Mouse (Mus musculus) kidney, embryonic 14.5 days (tissue): ENCODE measurements around the gene Nfic. TPM values are rescaled to one million over a fixed set of nuclear protein-coding genes. Genes with fewer than 3 reads are reported as not detected.

Experiments used
- ATAC-seq: fragments of 200-750 bp; cut with Nextera tagmentation; 2 replicates; pipeline ENCODE4 v1.8.0; 2017; ENCODE audit warnings: moderate number of reproducible peaks, mild to moderate bottlenecking, moderate TSS enrichment, moderate library complexity; ENCODE audit not compliant: low FRiP score, low TSS enrichment
- H3K27ac ChIP-seq: fragments of 300-500 bp; sonication (generic); 2 replicates; pipeline ENCODE4 v1.5.1; 2014; ENCODE audit warnings: low read depth, mild to moderate bottlenecking, low read length, moderate library complexity, mixed read lengths
- H3K27me3 ChIP-seq: fragments of 300-500 bp; sonication (generic); 2 replicates; pipeline ENCODE4 v1.6.1; 2014; ENCODE audit warnings: mild to moderate bottlenecking, low read length; ENCODE audit not compliant: control insufficient read depth, insufficient read depth
- H3K36me3 ChIP-seq: fragments of 300-500 bp; sonication (generic); 2 replicates; pipeline ENCODE4 v1.6.1; 2014; ENCODE audit warnings: low read length, mixed read lengths; ENCODE audit not compliant: control insufficient read depth, insufficient read depth
- H3K4me1 ChIP-seq: fragments of 300-500 bp; sonication (generic); 2 replicates; pipeline ENCODE4 v1.6.1; 2014; ENCODE audit warnings: low read length, mixed read lengths; ENCODE audit not compliant: control insufficient read depth, insufficient read depth
- H3K4me2 ChIP-seq: fragments of 300-500 bp; sonication (generic); replicated peaks from 2 replicates; pipeline ENCODE4 v1.6.1; 2014; ENCODE audit warnings: low read depth, mild to moderate bottlenecking, low read length
- H3K4me3 ChIP-seq: fragments of 300-500 bp; sonication (generic); 2 replicates; pipeline ENCODE4 v1.5.1; 2014; ENCODE audit warnings: mild to moderate bottlenecking, low read length
- H3K9ac ChIP-seq: fragments of 300-500 bp; sonication (generic); 2 replicates; pipeline ENCODE4 v1.6.1; 2014; ENCODE audit warnings: low read depth, mild to moderate bottlenecking, low read length, moderate library complexity
- H3K9me3 ChIP-seq: fragments of 300-500 bp; sonication (generic); 2 replicates; pipeline ENCODE4 v1.6.1; 2016; ENCODE audit warnings: low read length; ENCODE audit not compliant: control insufficient read depth
- WGBS: fragments of 180-500 bp; shearing (Covaris S2); extraction: QIAGEN DNeasy Blood & Tissue Kit; methylation state at CpG from one replicate; pipeline ENCODE4 v1.1.7; 2014; 5-methylcytosine and 5-hydroxymethylcytosine counted together
- polyA plus RNA-seq: library from polyadenylated mRNA; unstranded; fragments of >200 nt; fragmentation: Nextera tagmentation; extraction: Ambion mirVana; gene quantifications from 2 replicates; pipeline ENCODE4 v1.2.1, GENCODE M21; 2014

Nfic gene
- polyA plus RNA-seq, 1 experiment from 2014 or later = 59.0 TPM

DNA sequence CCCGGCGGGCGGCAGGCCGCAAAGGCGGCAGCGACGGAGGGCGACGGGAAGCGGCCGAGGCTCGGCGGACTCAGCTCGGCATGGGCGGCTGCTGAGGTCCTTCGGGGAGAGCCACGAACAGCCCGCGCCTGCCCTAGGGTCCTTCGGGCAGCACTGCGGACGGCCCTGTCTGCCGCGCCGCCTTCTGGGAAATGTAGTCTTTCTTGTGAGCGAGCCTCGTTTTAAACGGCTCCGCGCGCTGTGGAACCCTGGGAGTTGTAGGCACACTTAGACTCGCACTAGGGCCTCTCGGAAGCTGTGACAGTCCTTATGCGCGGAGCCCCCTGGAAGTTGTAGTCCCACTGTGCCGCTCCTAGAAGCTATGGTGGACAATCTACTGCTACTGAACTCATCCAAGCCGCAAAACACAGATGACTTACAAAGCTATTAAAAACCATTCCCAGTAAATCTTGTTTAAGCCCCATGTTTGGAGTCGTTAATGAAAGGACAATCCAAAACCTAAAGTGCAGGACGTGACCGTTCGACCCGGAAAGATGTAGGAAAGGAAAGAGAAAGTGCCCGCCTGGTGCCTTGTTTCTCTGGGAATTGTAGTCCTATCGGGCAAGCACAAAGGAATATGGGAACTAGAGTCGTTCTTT, 40.9 kb upstream of the Nfic start, which contains the start of gene Ncln:
TSS of gene Ncln (minus strand) at position 129 of the 638 bp plus-strand sequence.
- H3K36me3 ChIP-seq = peaks cover 26% of the 10 kb centered on the region
- peak within 1 kb of the TSS; percentile 83 for H3K9ac ChIP-seq
- ATAC-seq = peak; percentile 95
- under 1% methylated on average over 32 of the region's 45 CpGs for WGBS
- H3K4me2 ChIP-seq = peak within 1 kb of the TSS; percentile 96
- H3K27ac ChIP-seq = peak within 1 kb of the TSS; percentile 48; the same call in 1 of the 2 replicates
- peak within 1 kb of the TSS; percentile 78 for H3K4me3 ChIP-seq
- H3K27me3 ChIP-seq = no peaks in the 10 kb centered on the region
- no peaks in the 10 kb centered on the region for H3K9me3 ChIP-seq
- peaks cover 11% of the 10 kb centered on the region for H3K4me1 ChIP-seq

DNA sequence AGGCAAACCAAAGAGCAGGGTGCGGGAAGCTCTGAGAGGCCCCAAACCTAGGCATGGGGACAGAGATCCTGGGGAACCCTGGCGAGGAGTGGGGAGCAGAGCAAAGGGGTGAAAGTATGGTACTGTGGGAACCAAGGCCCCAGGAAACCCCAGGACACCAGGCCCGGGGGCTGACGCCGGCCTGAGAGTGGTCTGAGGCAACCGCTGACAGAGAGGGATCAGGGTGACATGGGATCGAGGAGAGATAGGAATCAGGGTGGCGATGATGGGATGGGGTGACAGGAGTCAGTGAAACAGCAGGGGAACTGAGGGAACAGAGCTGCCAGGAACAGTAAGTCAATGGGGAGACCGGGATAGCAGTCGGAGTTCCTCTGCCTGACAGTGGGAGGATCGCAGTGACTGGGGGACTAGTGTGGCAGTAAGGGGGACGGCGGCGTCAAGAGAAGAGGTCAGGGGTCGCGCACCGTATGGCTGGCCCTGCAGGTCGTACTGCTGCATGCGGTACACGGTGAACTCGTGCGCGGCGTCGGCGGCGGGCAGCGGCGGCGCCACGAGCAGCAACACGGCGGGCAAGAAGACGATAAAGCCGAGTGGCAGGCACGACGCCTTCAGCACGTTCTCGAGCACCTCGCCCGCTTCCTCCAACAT, 40.3 kb upstream of the Nfic start:
- ATAC-seq = peak; percentile 17
- WGBS = 1% methylated on average over 38 of the region's 41 CpGs
- peaks cover 32% of the 10 kb centered on the region for H3K36me3 ChIP-seq
- no peaks in the 10 kb centered on the region for H3K9me3 ChIP-seq
- H3K27me3 ChIP-seq = no peaks in the 10 kb centered on the region
- H3K4me2 ChIP-seq = peak overlapping the region; percentile 96
- peak overlapping the region; percentile 38; the same call in 1 of the 2 replicates for H3K27ac ChIP-seq
- peaks cover 11% of the 10 kb centered on the region for H3K4me1 ChIP-seq
- peak overlapping the region; percentile 78 for H3K4me3 ChIP-seq
- H3K9ac ChIP-seq = peak overlapping the region; percentile 83

DNA sequence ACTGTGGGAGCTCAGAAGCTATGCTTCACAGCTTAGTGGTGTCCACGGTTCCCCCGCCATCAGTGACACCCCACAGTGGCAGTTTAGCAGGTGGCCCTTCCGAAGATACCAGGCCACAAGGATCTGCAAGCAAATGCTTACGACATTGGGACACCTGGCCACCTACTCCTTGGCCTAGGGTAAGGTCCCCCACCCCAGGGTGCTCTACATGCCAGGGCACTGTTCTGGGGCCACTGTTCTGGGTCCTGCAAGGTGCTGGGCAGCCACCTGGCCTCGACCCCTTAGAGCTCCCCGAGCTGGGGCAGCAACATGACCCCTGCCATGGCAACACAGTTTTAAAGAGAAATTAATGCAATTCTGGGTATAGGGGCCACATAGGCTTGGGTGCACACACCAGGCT, 39.7 kb upstream of the Nfic start:
- Histone ChIP-seq H3K4me3 (peak overlapping the region; percentile 78), H3K36me3 (peaks cover 38% of the 10 kb centered on the region), H3K27ac (no peak overlapping the region), H3K9ac (peak overlapping the region; percentile 83), H3K9me3 (no peaks in the 10 kb centered on the region), H3K4me1 (peaks cover 11% of the 10 kb centered on the region), H3K4me2 (peak overlapping the region; percentile 96), H3K27me3 (no peaks in the 10 kb centered on the region)
- WGBS = 73% methylated on average over 6 of the region's 6 CpGs
- no peak for ATAC-seq

DNA sequence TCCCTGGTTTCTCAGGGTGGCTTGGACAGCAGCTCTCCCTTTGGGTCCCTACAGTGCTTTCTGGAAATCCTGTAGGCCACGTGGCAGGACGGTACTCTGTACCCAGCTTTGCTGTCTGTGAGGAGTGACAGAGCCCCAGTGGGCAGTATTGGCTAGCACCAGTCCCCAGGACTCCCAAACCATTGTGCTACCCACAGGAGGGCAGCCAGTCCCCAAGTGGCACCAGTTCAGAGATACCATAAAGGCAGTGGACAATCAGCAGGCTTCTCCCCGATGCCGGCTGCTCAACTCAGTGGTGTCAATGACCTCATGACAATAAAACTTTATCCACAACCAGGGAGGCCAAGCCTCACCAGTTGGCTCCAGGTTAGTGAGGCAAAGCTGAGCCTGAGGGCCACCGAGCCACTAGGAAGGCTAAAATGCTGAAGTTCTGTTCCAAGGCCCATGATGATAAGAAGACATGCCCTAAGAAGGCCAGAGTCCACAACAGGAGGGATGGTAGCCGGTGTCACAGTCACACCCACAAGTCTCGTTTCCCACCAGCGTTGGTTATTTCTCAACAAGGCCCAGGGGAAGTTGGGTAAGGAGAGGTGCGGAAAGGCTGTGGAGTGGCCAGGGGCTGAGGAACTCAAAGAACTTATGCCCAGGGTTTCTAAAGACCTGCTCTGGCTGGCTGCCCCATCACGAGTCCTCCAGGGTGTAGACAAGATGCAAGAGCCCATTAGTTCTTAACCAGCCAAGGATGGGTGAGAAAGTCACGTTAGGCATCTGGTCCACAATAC, 39.0 kb upstream of the Nfic start:
- Histone ChIP-seq H3K9me3 (no peaks in the 10 kb centered on the region), H3K4me2 (no peak overlapping the region), H3K4me1 (peaks cover 11% of the 10 kb centered on the region), H3K36me3 (peaks cover 45% of the 10 kb centered on the region), H3K4me3 (peak overlapping the region; percentile 78; the same call in 1 of the 2 replicates), H3K27ac (no peak overlapping the region), H3K27me3 (no peaks in the 10 kb centered on the region), H3K9ac (peak overlapping the region; percentile 83; the same call in 1 of the 2 replicates)
- no peak for ATAC-seq
- WGBS = 75% methylated on average over 11 of the region's 11 CpGs

DNA sequence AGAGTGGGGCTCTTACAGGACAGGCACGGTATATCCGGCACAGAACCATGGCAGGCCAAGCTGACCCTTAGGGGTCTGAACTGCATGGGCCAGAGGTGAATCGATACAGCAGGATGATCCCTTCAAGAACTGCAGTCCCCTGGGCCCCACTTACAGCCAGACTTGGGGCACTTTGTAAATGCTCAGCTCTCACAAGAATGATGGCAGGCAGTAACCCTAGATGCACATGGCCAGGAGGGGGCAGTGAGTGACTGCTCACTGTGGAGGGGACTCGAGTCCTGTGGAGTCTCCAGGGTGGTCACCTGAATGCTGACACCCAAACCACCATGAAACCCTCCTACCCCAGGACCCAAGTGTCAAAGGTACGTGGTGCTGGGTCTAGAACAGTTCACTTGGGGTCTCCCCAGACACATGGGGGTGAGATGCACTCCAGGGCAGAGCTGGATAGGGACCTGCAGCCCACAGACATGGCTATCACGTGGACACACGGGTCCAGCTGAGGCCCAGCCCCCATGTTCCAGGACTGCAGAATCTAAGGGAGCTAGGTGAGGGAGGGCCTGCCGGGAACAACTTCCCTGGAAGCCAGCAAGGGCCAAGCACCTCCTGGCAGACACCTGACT, 38.3 kb upstream of the Nfic start:
- 70% methylated on average over 8 of the region's 8 CpGs for whole genome bisulfite sequencing
- H3K9me3 ChIP-seq = no peaks in the 10 kb centered on the region
- no peak for ATAC-seq
- H3K4me2 ChIP-seq = no peak overlapping the region
- H3K4me1 ChIP-seq = peaks cover 11% of the 10 kb centered on the region
- no peaks in the 10 kb centered on the region for H3K27me3 ChIP-seq
- H3K4me3 ChIP-seq = no peak overlapping the region
- no peak overlapping the region for H3K9ac ChIP-seq
- H3K27ac ChIP-seq = no peak overlapping the region
- peaks cover 52% of the 10 kb centered on the region for H3K36me3 ChIP-seq

DNA sequence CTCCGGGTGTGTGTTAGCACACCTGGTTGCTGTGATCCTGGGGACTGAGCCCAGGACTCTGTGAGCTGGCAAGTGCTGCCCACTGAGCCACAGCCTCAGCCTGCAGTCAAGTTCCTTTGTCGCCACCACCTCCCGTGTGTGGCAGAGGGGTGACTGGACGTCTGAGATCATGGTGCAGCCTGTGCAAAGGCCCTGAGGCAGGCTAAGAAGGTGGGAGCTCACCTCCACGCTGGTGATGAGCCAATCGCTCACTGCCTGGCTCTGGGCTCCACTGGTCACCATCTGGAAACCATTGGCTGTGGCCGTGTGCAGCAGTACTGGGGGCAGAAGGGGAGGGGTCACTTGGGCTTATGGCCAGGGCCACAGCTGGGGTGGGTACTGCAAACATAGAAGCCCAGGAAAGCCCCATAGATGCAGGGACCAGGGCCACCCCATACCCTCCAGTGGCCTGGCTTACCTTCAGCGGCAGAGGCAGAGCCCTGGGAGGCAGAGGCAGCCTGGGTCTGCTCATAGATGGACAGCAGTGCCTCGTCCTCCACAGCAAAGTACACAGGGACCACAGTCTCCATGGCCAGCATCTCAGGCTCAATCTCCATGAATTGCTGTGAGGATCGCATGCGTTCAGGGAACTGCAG, 37.3 kb upstream of the Nfic start:
- Histone ChIP-seq H3K27ac (no peak overlapping the region), H3K4me1 (peaks cover 11% of the 10 kb centered on the region), H3K27me3 (no peaks in the 10 kb centered on the region), H3K9me3 (no peaks in the 10 kb centered on the region), H3K9ac (no peak overlapping the region), H3K4me3 (no peak overlapping the region), H3K4me2 (no peak overlapping the region), H3K36me3 (peaks cover 62% of the 10 kb centered on the region)
- ATAC-seq = no peak
- 89% methylated on average over 11 of the region's 11 CpGs for WGBS

DNA sequence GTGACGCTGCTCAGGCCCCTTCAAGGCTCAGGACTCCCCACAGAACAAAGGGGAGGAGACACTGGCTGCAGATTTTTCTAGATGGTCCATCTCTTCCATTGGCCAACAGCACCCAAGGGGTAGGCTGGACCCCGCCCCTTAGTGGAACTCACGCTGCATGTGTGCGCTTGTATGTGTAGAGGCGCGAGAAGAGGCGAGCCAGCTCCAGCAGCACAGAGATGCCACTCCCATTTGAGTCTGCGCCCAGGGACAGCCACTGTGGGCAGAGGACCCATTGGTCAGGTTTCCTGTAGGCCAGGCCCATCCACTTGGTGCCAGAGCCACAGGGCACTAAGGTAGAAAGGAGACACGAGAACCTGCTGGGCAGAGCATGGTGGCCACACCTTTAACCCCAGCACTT, 35.6 kb upstream of the Nfic start:
- peaks cover 79% of the 10 kb centered on the region for H3K36me3 ChIP-seq
- peaks cover 11% of the 10 kb centered on the region for H3K4me1 ChIP-seq
- WGBS = 92% methylated on average over 9 of the region's 9 CpGs
- H3K9me3 ChIP-seq = no peaks in the 10 kb centered on the region
- H3K9ac ChIP-seq = no peak overlapping the region
- H3K4me2 ChIP-seq = no peak overlapping the region
- no peak for ATAC-seq
- no peak overlapping the region for H3K4me3 ChIP-seq
- no peaks in the 10 kb centered on the region for H3K27me3 ChIP-seq
- no peak overlapping the region for H3K27ac ChIP-seq

DNA sequence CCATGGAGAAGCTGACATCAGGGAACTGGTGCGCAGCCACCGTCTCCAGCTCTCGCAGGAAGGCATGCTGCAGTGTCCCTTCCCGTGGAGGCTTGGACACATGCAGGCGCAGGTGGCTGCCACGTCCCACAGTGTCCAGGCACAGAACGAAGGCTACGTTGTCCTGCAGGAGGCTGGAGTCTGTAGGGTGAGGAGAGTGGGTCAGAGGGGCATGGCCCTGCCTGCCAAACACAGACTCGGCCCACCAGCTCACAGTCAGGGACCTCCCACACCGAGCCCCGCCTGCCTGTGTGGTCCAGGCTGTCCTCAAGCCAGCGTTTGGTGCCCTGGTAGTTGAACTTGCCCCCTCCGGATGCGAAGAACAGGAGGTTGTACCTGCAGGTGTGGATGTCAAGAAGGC, 34.5 kb upstream of the Nfic start:
- WGBS = 79% methylated on average over 14 of the region's 14 CpGs
- no peaks in the 10 kb centered on the region for H3K27me3 ChIP-seq
- no peak for ATAC-seq

More for the DNA sequence above, 34.5 kb upstream of the Nfic start:
- H3K27ac ChIP-seq = no peak overlapping the region
- H3K4me3 ChIP-seq = no peak overlapping the region
- H3K4me2 ChIP-seq = no peak overlapping the region
- H3K9ac ChIP-seq = no peak overlapping the region
- H3K9me3 ChIP-seq = no peaks in the 10 kb centered on the region
- H3K4me1 ChIP-seq = peaks cover 4% of the 10 kb centered on the region
- peaks cover 79% of the 10 kb centered on the region for H3K36me3 ChIP-seq
